Mouse (Mus musculus): ENCODE measurements around the gene Tesc. TPM values are rescaled to one million over a fixed set of nuclear protein-coding genes. Genes with fewer than 3 reads are reported as not detected.

Gene Tesc
- polyA plus RNA-seq, 1 experiment, result 8.8 TPM

GRCm38 (mm10) chr5:118031059-118031458 lies 3.5 kb downstream of the Tesc start:
- Histone ChIP-seq H3K4me1 (ENCODE audit: control insufficient read depth, insufficient read depth, low read length) (peaks cover 6% of the 10 kb centered on the region), H3K36me3 (ENCODE audit: control insufficient read depth, insufficient read depth, low read length, poor library complexity, severe bottlenecking) (no peaks in the 10 kb centered on the region), H3K27me3 (ENCODE audit: control insufficient read depth, insufficient read depth, low read length, poor library complexity, severe bottlenecking) (peaks cover 19% of the 10 kb centered on the region), H3K27ac (ENCODE audit: insufficient read depth, low read length) (no peak overlapping the region), H3K9me3 (replicated peaks; ENCODE audit: control insufficient read depth, insufficient read depth, low read length, poor library complexity, severe bottlenecking) (no peaks in the 10 kb centered on the region; the same call in 1 of the 2 replicates), H3K9ac (ENCODE audit: low read depth, poor library complexity, severe bottlenecking) (no peak overlapping the region), H3K4me3 (ENCODE audit: low read depth, low read length) (no peak overlapping the region)
- TF ChIP-seq CTCF (IDR thresholded peaks at IDR 0.05; ENCODE audit: low read depth, low read length), result no peak
- TF ChIP-seq EP300 (IDR thresholded peaks at IDR 0.05; ENCODE audit: insufficient read depth, low read depth, low read length), result no peak
- no peak for TF ChIP-seq POLR2A (IDR thresholded peaks at IDR 0.05; ENCODE audit: insufficient read depth, low read length)

- peaks cover 19% of the 10 kb centered on the region for H3K27me3 ChIP-seq (ENCODE audit: control insufficient read depth, insufficient read depth, low read length, poor library complexity, severe bottlenecking)
- H3K27ac ChIP-seq (ENCODE audit: insufficient read depth, low read length), result no peak overlapping the region
- TF ChIP-seq EP300 (IDR thresholded peaks at IDR 0.05; ENCODE audit: insufficient read depth, low read depth, low read length) (peak; percentile 54; the same call in 1 of the 2 replicates), POLR2A (IDR thresholded peaks at IDR 0.05; ENCODE audit: insufficient read depth, low read length) (no peak)
- peaks cover 6% of the 10 kb centered on the region for H3K4me1 ChIP-seq (ENCODE audit: control insufficient read depth, insufficient read depth, low read length)
- H3K9me3 ChIP-seq (replicated peaks; ENCODE audit: control insufficient read depth, insufficient read depth, low read length, poor library complexity, severe bottlenecking), result no peaks in the 10 kb centered on the region; the same call in 1 of the 2 replicates
- no peak overlapping the region for H3K4me3 ChIP-seq (ENCODE audit: low read depth, low read length)
- H3K9ac ChIP-seq (ENCODE audit: low read depth, poor library complexity, severe bottlenecking), result no peak overlapping the region
- H3K36me3 ChIP-seq (ENCODE audit: control insufficient read depth, insufficient read depth, low read length, poor library complexity, severe bottlenecking), result no peaks in the 10 kb centered on the region
Observed at GRCm38 (mm10) chr5:118031508-118031907, 4.0 kb downstream of the Tesc start.

- peak overlapping the region; percentile 52 for H3K27ac ChIP-seq (ENCODE audit: insufficient read depth, low read length)
- peaks cover 6% of the 10 kb centered on the region for H3K4me1 ChIP-seq (ENCODE audit: control insufficient read depth, insufficient read depth, low read length)
- TF ChIP-seq EP300 (IDR thresholded peaks at IDR 0.05; ENCODE audit: insufficient read depth, low read depth, low read length) (no peak), CTCF (IDR thresholded peaks at IDR 0.05; ENCODE audit: low read depth, low read length) (no peak), POLR2A (IDR thresholded peaks at IDR 0.05; ENCODE audit: insufficient read depth, low read length) (no peak)
- peaks cover 4% of the 10 kb centered on the region; the same call in 1 of the 2 replicates for H3K27me3 ChIP-seq (ENCODE audit: control insufficient read depth, insufficient read depth, low read length, poor library complexity, severe bottlenecking)
- no peak overlapping the region for H3K9ac ChIP-seq (ENCODE audit: low read depth, poor library complexity, severe bottlenecking)
- H3K4me3 ChIP-seq (ENCODE audit: low read depth, low read length), result no peak overlapping the region
- H3K36me3 ChIP-seq (ENCODE audit: control insufficient read depth, insufficient read depth, low read length, poor library complexity, severe bottlenecking), result no peaks in the 10 kb centered on the region
- no peaks in the 10 kb centered on the region; the same call in 1 of the 2 replicates for H3K9me3 ChIP-seq (replicated peaks; ENCODE audit: control insufficient read depth, insufficient read depth, low read length, poor library complexity, severe bottlenecking)
Observed at GRCm38 (mm10) chr5:118033328-118033727, 5.8 kb downstream of the Tesc start.

- no peak for TF ChIP-seq CTCF (IDR thresholded peaks at IDR 0.05; ENCODE audit: low read depth, low read length)
- no peak for TF ChIP-seq EP300 (IDR thresholded peaks at IDR 0.05; ENCODE audit: insufficient read depth, low read depth, low read length)
- no peak for TF ChIP-seq POLR2A (IDR thresholded peaks at IDR 0.05; ENCODE audit: insufficient read depth, low read length)
- H3K9me3 ChIP-seq (replicated peaks; ENCODE audit: control insufficient read depth, insufficient read depth, low read length, poor library complexity, severe bottlenecking), result no peaks in the 10 kb centered on the region; the same call in 1 of the 2 replicates
- no peak overlapping the region for H3K9ac ChIP-seq (ENCODE audit: low read depth, poor library complexity, severe bottlenecking)
- H3K4me3 ChIP-seq (ENCODE audit: low read depth, low read length), result no peak overlapping the region
- H3K4me1 ChIP-seq (ENCODE audit: control insufficient read depth, insufficient read depth, low read length), result peaks cover 6% of the 10 kb centered on the region
- peak overlapping the region; percentile 52; the same call in 1 of the 2 replicates for H3K27ac ChIP-seq (ENCODE audit: insufficient read depth, low read length)
- no peaks in the 10 kb centered on the region for H3K36me3 ChIP-seq (ENCODE audit: control insufficient read depth, insufficient read depth, low read length, poor library complexity, severe bottlenecking)
- H3K27me3 ChIP-seq (ENCODE audit: control insufficient read depth, insufficient read depth, low read length, poor library complexity, severe bottlenecking), result no peaks in the 10 kb centered on the region
Observed at GRCm38 (mm10) chr5:118033740-118034139, 6.2 kb downstream of the Tesc start.

GRCm38 (mm10) chr5:118034632-118035031 lies 7.1 kb downstream of the Tesc start:
- H3K27me3 ChIP-seq (ENCODE audit: control insufficient read depth, insufficient read depth, low read length, poor library complexity, severe bottlenecking), result no peaks in the 10 kb centered on the region
- no peak overlapping the region for H3K27ac ChIP-seq (ENCODE audit: insufficient read depth, low read length)
- TF ChIP-seq CTCF (IDR thresholded peaks at IDR 0.05; ENCODE audit: low read depth, low read length) (no peak), POLR2A (IDR thresholded peaks at IDR 0.05; ENCODE audit: insufficient read depth, low read length) (no peak), EP300 (IDR thresholded peaks at IDR 0.05; ENCODE audit: insufficient read depth, low read depth, low read length) (no peak)
- no peak overlapping the region for H3K4me3 ChIP-seq (ENCODE audit: low read depth, low read length)
- H3K4me1 ChIP-seq (ENCODE audit: control insufficient read depth, insufficient read depth, low read length), result peaks cover 6% of the 10 kb centered on the region
- no peaks in the 10 kb centered on the region; the same call in 1 of the 2 replicates for H3K9me3 ChIP-seq (replicated peaks; ENCODE audit: control insufficient read depth, insufficient read depth, low read length, poor library complexity, severe bottlenecking)
- H3K9ac ChIP-seq (ENCODE audit: low read depth, poor library complexity, severe bottlenecking), result no peak overlapping the region
- H3K36me3 ChIP-seq (ENCODE audit: control insufficient read depth, insufficient read depth, low read length, poor library complexity, severe bottlenecking), result no peaks in the 10 kb centered on the region

- H3K4me1 ChIP-seq (ENCODE audit: control insufficient read depth, insufficient read depth, low read length), result peaks cover 6% of the 10 kb centered on the region
- peak overlapping the region; percentile 69 for H3K4me3 ChIP-seq (ENCODE audit: low read depth, low read length)
- TF ChIP-seq POLR2A (IDR thresholded peaks at IDR 0.05; ENCODE audit: insufficient read depth, low read length) (peak; percentile 43), CTCF (IDR thresholded peaks at IDR 0.05; ENCODE audit: low read depth, low read length) (no peak)
- H3K27me3 ChIP-seq (ENCODE audit: control insufficient read depth, insufficient read depth, low read length, poor library complexity, severe bottlenecking), result no peaks in the 10 kb centered on the region
- no peaks in the 10 kb centered on the region for H3K36me3 ChIP-seq (ENCODE audit: control insufficient read depth, insufficient read depth, low read length, poor library complexity, severe bottlenecking)
- peak overlapping the region; percentile 74 for H3K27ac ChIP-seq (ENCODE audit: insufficient read depth, low read length)
- peak overlapping the region; percentile 49 for H3K9ac ChIP-seq (ENCODE audit: low read depth, poor library complexity, severe bottlenecking)
- H3K9me3 ChIP-seq (replicated peaks; ENCODE audit: control insufficient read depth, insufficient read depth, low read length, poor library complexity, severe bottlenecking), result no peaks in the 10 kb centered on the region; the same call in 1 of the 2 replicates
Observed at GRCm38 (mm10) chr5:118035786-118036185, 8.2 kb downstream of the Tesc start.

Data from ES-Bruce4 (cell line).